Mouse (Mus musculus): ENCODE data around the gene Ctnnd1.

GRCm38 (mm10) chr2:84648369-84648768 is 2.2 kb downstream of the Ctnnd1 start:
- no peak for TF ChIP-seq CTCF (IDR thresholded peaks at IDR 0.05; ENCODE audit: extremely low read depth, insufficient read depth, low read length)
- no peak for TF ChIP-seq POLR2A (IDR thresholded peaks at IDR 0.05; ENCODE audit: extremely low read depth, insufficient read depth, low read length)

Data from cortical plate, adult 2 months (tissue).